20 mouse cellular contexts compared by ENCODE assay signal in the genomic region with DNA sequence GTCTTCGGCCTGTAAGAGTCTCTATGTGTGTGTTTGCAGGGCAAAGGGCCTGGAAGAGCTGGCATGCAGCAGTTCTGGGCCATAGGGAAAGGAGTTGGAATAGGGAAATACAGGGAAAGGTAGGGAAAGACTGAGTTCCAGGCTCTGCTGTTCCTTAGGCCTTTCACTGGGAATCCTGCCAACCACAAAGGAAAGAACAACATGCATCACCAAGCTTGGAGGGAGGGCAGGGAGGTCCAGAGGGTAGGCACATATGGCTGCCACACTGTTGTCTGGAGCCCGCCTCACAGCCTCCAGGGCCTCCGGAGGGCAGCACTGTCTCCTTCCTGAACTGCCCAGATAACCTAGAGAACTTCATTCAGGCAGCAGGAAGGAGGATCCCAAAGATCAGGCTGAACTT. TPM values are rescaled to one million over a fixed set of nuclear protein-coding genes. Genes with fewer than 3 reads are reported as not detected.
DNase-seq lines count a peak whose midpoint lies in the region; ATAC-seq lines count a peak whose summit lies in the region.
"Had no signal": no experiment of that assay in that cellular context is flagged by ENCODE, and none has a peak within 500 bp of the region (broad histone marks: within the 10 kb centered on the region; RNA-seq: fewer than 3 reads in every experiment).

No protein-coding gene starts in this region.

- no peaks in the 10 kb centered on the region for H3K27me3 ChIP-seq in embryonic facial prominence, embryonic 13.5 days
- no peaks in the 10 kb centered on the region for H3K27me3 ChIP-seq in embryonic facial prominence, embryonic 10.5 days (replicated peaks; ENCODE audit: low read depth, poor library complexity, severe bottlenecking)
- no peaks in the 10 kb centered on the region for H3K27me3 ChIP-seq in limb, embryonic 13.5 days
- no peaks in the 10 kb centered on the region for H3K27me3 ChIP-seq in limb, embryonic 10.5 days (ENCODE audit: low read depth, poor library complexity, severe bottlenecking)
- H3K27me3 ChIP-seq: CH12.LX; heart, embryonic 15.5 days had no signal

- 75% methylated on average over 3 of the region's 3 CpGs for WGBS in embryonic facial prominence, embryonic 13.5 days
- 84% methylated on average over 3 of the region's 3 CpGs for WGBS in embryonic facial prominence, embryonic 10.5 days
- WGBS in limb, embryonic 13.5 days, result 83% methylated on average over 3 of the region's 3 CpGs
- 83% methylated on average over 3 of the region's 3 CpGs for WGBS in limb, embryonic 10.5 days

- no peaks in the 10 kb centered on the region for H3K4me1 ChIP-seq in embryonic facial prominence, embryonic 13.5 days
- no peaks in the 10 kb centered on the region for H3K4me1 ChIP-seq in embryonic facial prominence, embryonic 10.5 days
- no peaks in the 10 kb centered on the region for H3K4me1 ChIP-seq in limb, embryonic 13.5 days
- peaks cover 8% of the 10 kb centered on the region for H3K4me1 ChIP-seq in limb, embryonic 10.5 days
- H3K4me1 ChIP-seq: heart, embryonic 15.5 days had no signal

- DNase-seq in embryonic facial prominence, embryonic 10.5 days (ENCODE audit: low spot score), result no peak
- DNase-seq in limb, embryonic 10.5 days (ENCODE audit: low spot score), result no peak
- peak; percentile 48 for DNase-seq in cerebellum, adult 8-10 months
- no peak for DNase-seq in lung, postnatal 4 days
- no peak for DNase-seq in lung, postnatal 36 days
- no peak for DNase-seq in lung, postnatal 10 days
- DNase-seq: adrenal gland, adult 8-10 months; gastrocnemius, postnatal 10 days; heart, adult 2 months; kidney, postnatal 25 days; liver; liver, postnatal 0 days; midbrain, embryonic 14.5 days; thymus, adult 2 months had no signal

- no peak overlapping the region for H3K4me2 ChIP-seq in embryonic facial prominence, embryonic 13.5 days
- H3K4me2 ChIP-seq in limb, embryonic 13.5 days (replicated peaks), result no peak overlapping the region
- H3K4me2 ChIP-seq: heart, embryonic 15.5 days had no signal

- no peak for ATAC-seq in embryonic facial prominence, embryonic 13.5 days (ENCODE audit: insufficient number of reproducible peaks, insufficient read depth, low FRiP score, low TSS enrichment, low read depth)
- no peak for ATAC-seq in limb, embryonic 13.5 days (ENCODE audit: low FRiP score, low read depth)
- ATAC-seq: liver, postnatal 0 days had no signal

- no peak overlapping the region for H3K27ac ChIP-seq in embryonic facial prominence, embryonic 13.5 days
- H3K27ac ChIP-seq in embryonic facial prominence, embryonic 10.5 days (replicated peaks), result no peak overlapping the region
- H3K27ac ChIP-seq in limb, embryonic 13.5 days, result no peak overlapping the region
- no peak overlapping the region for H3K27ac ChIP-seq in limb, embryonic 10.5 days
- H3K27ac ChIP-seq: heart, adult 2 months; heart, embryonic 15.5 days had no signal

- H3K36me3 ChIP-seq in embryonic facial prominence, embryonic 13.5 days, result peaks cover 73% of the 10 kb centered on the region
- peaks cover 75% of the 10 kb centered on the region for H3K36me3 ChIP-seq in embryonic facial prominence, embryonic 10.5 days (replicated peaks)
- H3K36me3 ChIP-seq in limb, embryonic 13.5 days, result peaks cover 66% of the 10 kb centered on the region
- peaks cover 62% of the 10 kb centered on the region for H3K36me3 ChIP-seq in limb, embryonic 10.5 days

- no peaks in the 10 kb centered on the region for H3K9me3 ChIP-seq in embryonic facial prominence, embryonic 13.5 days
- H3K9me3 ChIP-seq in embryonic facial prominence, embryonic 10.5 days, result no peaks in the 10 kb centered on the region
- H3K9me3 ChIP-seq in limb, embryonic 13.5 days, result no peaks in the 10 kb centered on the region
- no peaks in the 10 kb centered on the region for H3K9me3 ChIP-seq in limb, embryonic 10.5 days (replicated peaks)
- H3K9me3 ChIP-seq: heart, embryonic 15.5 days had no signal

- 0 out of 2 replicates have a peak overlapping the region, but pooled peaks have one; percentile 22 for H3K9ac ChIP-seq in embryonic facial prominence, embryonic 13.5 days
- 0 out of 2 replicates have a peak overlapping the region, but pooled peaks have one; percentile 35 for H3K9ac ChIP-seq in limb, embryonic 13.5 days
- H3K9ac ChIP-seq: heart, embryonic 15.5 days; liver, postnatal 0 days had no signal

- no peak overlapping the region for H3K4me3 ChIP-seq in embryonic facial prominence, embryonic 13.5 days
- no peak overlapping the region for H3K4me3 ChIP-seq in embryonic facial prominence, embryonic 10.5 days
- no peak overlapping the region for H3K4me3 ChIP-seq in limb, embryonic 13.5 days
- H3K4me3 ChIP-seq in limb, embryonic 10.5 days, result no peak overlapping the region
- H3K4me3 ChIP-seq: heart, adult 2 months; heart, embryonic 15.5 days had no signal

RNA-seq across cellular contexts. Expression of gene Qsox2, which starts 13.4 kb away (rescaled TPM):
- 14.6 and 18.3 TPM in 2 replicates for polyA plus RNA-seq in embryonic facial prominence, embryonic 13.5 days (2015; fragmentation: Nextera tagmentation; extraction: Ambion mirVana)
- polyA plus RNA-seq in embryonic facial prominence, embryonic 10.5 days (2016; fragmentation: Nextera tagmentation; extraction: Ambion mirVana), result 15.7 and 18.1 TPM in 2 replicates
- 14.9 and 16.0 TPM in 2 replicates for polyA plus RNA-seq in limb, embryonic 13.5 days (2015; fragmentation: Nextera tagmentation; extraction: Ambion mirVana)
- 14.7 and 16.1 TPM in 2 replicates for polyA plus RNA-seq in limb, embryonic 10.5 days (2016; fragmentation: Nextera tagmentation; extraction: Ambion mirVana)

RNA-seq across cellular contexts. Expression of gene Lhx3, which starts 15.9 kb away (rescaled TPM):
- polyA plus RNA-seq in embryonic facial prominence, embryonic 13.5 days (2015; fragmentation: Nextera tagmentation; extraction: Ambion mirVana), result 0.12 and 0.15 TPM in 2 replicates
- polyA plus RNA-seq in embryonic facial prominence, embryonic 10.5 days (2016; fragmentation: Nextera tagmentation; extraction: Ambion mirVana), result 2.6 and 3.5 TPM in 2 replicates
- polyA plus RNA-seq in limb, embryonic 13.5 days (2015; fragmentation: Nextera tagmentation; extraction: Ambion mirVana), result not detected in 2 replicates
- polyA plus RNA-seq in limb, embryonic 10.5 days (2016; fragmentation: Nextera tagmentation; extraction: Ambion mirVana), result 0.18 TPM in 1 of 2 replicates, not detected in the other
- polyA plus RNA-seq: forebrain, embryonic 11.5 days; heart, adult 2 months; heart, embryonic 15.5 days; intestine, embryonic 14.5 days; liver, postnatal 0 days; midbrain, embryonic 14.5 days had no signal
